Mouse (Mus musculus) embryonic facial prominence, embryonic 11.5 days (tissue): ENCODE measurements at regions not wholly inside any gene's neighbourhood (a gene's known extent, or its start where the extent isn't known, plus 50 kb on each side); places are given as distances from the start of the nearest gene placed in this dataset.
A peak's percentile ranks its signal among the peaks of the same experiment; 100 is the strongest.

ENCODE experiments used
- ATAC-seq: fragments of 200-750 bp; cut with Nextera tagmentation; replicated peaks from 2 replicates; pipeline ENCODE4 v1.8.0; 2017; ENCODE audit warnings: low read depth; ENCODE audit not compliant: insufficient number of reproducible peaks, low FRiP score, low TSS enrichment
- DNase-seq: peaks from one replicate; pipeline ENCODE4 v3.0.0-alpha.2; 2015; ENCODE audit warnings: low spot score
- H3K27ac ChIP-seq: fragments of 300-500 bp; sonication (generic); replicated peaks from 2 replicates; pipeline ENCODE4 v1.5.1; 2014; ENCODE audit warnings: mild to moderate bottlenecking, low read depth, low read length, control low read depth
- H3K27me3 ChIP-seq: fragments of 300-500 bp; sonication (generic); 2 replicates; pipeline ENCODE4 v1.6.1; 2014; ENCODE audit warnings: mild to moderate bottlenecking, low read length, moderate library complexity, mixed read lengths; ENCODE audit not compliant: control insufficient read depth, insufficient read depth
- H3K36me3 ChIP-seq: fragments of 300-500 bp; sonication (generic); replicated peaks from 2 replicates; pipeline ENCODE4 v1.6.1; 2014; ENCODE audit warnings: low read depth, mild to moderate bottlenecking, low read length, moderate library complexity, mixed read lengths; ENCODE audit not compliant: control insufficient read depth, insufficient read depth
- H3K4me1 ChIP-seq: fragments of 300-500 bp; sonication (generic); 2 replicates; pipeline ENCODE4 v1.6.1; 2014; ENCODE audit warnings: low read length, mixed read lengths; ENCODE audit not compliant: control insufficient read depth, insufficient read depth
- H3K4me2 ChIP-seq: fragments of 300-500 bp; sonication (generic); 2 replicates; pipeline ENCODE4 v1.6.1; 2014; ENCODE audit warnings: low read depth, mild to moderate bottlenecking, control low read depth, low read length, moderate library complexity
- H3K4me3 ChIP-seq: fragments of 300-500 bp; sonication (generic); 2 replicates; pipeline ENCODE4 v1.5.1; 2014; ENCODE audit warnings: low read depth, low read length, control low read depth
- H3K9ac ChIP-seq: fragments of 300-500 bp; sonication (generic); replicated peaks from 2 replicates; pipeline ENCODE4 v1.6.1; 2014; ENCODE audit warnings: mild to moderate bottlenecking, control low read depth, low read length
- H3K9me3 ChIP-seq: fragments of 300-500 bp; sonication (generic); replicated peaks from 2 replicates; pipeline ENCODE4 v1.6.1; 2016; ENCODE audit warnings: mild to moderate bottlenecking, low read length, inconsistent platforms, mixed read lengths; ENCODE audit not compliant: control insufficient read depth
- WGBS: fragments of 180-500 bp; shearing (Covaris S2); extraction: QIAGEN DNeasy Blood & Tissue Kit; methylation state at CpG from one replicate; pipeline ENCODE4 v1.1.7; 2014; 5-methylcytosine and 5-hydroxymethylcytosine counted together

DNA sequence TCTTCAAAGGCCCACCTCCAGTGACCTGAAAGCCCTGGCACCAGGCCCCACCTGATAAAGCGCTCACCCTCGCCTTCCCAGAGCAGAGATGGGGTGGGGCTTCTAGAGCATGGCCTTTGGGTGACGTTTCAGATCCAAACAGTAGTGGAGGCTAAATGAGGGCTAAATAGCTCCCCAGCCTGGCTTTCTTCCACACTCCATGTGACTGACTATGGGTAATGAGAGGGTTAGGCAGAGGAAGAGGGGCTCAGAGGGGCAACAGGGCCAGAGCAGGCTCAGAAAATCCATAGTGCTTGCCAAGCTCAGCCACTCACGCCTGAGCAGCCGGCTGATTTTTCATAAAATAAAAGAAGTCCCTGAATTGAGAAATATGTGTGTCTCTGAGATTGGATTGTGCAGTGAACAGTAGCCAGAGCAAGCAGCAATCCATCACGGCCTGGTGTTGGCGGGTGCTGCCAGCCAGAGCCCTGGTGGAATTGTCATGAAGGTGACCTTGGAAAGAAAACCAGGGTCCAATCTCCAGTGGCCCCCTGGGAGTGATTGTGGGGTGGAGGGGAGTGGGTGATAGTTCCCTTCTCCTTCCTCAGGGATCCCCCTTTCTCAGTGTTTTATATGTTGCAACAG, 128.9 kb downstream of the Dmrta2 start:
- Histone ChIP-seq H3K4me2 (no peak overlapping the region), H3K4me3 (no peak overlapping the region), H3K9me3 (no peaks in the 10 kb centered on the region), H3K4me1 (no peaks in the 10 kb centered on the region), H3K27ac (no peak overlapping the region), H3K27me3 (no peaks in the 10 kb centered on the region), H3K36me3 (no peaks in the 10 kb centered on the region), H3K9ac (no peak overlapping the region)
- WGBS = 84% methylated on average over 7 of the region's 7 CpGs
- DNase-seq = no peak
- ATAC-seq = no peak

DNA sequence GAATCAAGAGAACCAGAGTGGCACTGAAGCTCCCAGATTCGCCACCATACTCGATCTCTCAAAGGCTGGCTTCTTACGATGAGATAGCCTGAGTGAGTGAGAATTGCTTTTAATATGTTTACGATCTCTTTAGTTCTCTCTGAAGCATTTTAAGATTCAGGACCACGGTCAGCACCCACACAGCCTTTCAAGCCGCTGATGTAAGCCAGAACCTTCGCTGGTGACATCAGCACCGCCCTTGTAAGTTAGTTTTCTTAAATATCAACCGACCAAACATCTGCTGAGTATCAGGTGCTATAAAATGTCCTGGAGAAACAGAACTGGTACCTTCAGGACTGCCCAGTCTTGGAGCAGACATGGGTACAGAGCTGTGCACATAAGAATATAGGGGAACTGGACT, 141.6 kb downstream of the Dmrta2 start:
- peak; percentile 93 for DNase-seq
- ATAC-seq = no peak; the same call in 1 of the 2 replicates
- no peak overlapping the region for H3K4me3 ChIP-seq
- H3K36me3 ChIP-seq = no peaks in the 10 kb centered on the region
- no peaks in the 10 kb centered on the region for H3K4me1 ChIP-seq
- no peak overlapping the region for H3K4me2 ChIP-seq
- no peaks in the 10 kb centered on the region for H3K27me3 ChIP-seq
- no peaks in the 10 kb centered on the region for H3K9me3 ChIP-seq
- 31% methylated on average over 9 of the region's 9 CpGs for WGBS
- H3K27ac ChIP-seq = no peak overlapping the region
- H3K9ac ChIP-seq = no peak overlapping the region

DNA sequence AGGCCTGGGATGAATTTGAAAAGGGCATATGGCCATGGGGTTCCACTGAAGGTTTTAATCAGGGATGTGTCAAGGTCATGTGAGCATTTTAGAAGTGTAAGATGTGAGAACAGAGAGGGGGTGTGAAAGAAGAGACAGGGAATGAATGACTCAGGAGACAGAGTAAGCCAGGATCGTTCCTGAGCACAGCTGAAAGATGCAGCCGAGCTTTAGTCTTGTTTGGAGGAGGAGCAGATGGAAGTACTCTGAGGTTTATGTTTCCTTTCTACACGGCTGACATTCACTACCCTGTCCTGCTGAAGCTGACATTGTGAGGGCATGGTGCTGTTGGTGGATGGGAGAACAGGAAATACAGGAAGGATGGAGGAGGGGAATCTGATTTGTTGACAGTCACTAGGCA, 142.0 kb downstream of the Dmrta2 start:
- Histone ChIP-seq H3K9ac (no peak overlapping the region), H3K4me3 (no peak overlapping the region), H3K9me3 (no peaks in the 10 kb centered on the region), H3K27ac (no peak overlapping the region), H3K36me3 (no peaks in the 10 kb centered on the region), H3K27me3 (no peaks in the 10 kb centered on the region), H3K4me2 (no peak overlapping the region), H3K4me1 (no peaks in the 10 kb centered on the region)
- ATAC-seq (no peak), DNase-seq (no peak)
- 21% methylated on average over 3 of the region's 3 CpGs for WGBS

GRCm38 (mm10) chr4:110120761-110121160, 142.9 kb downstream of the Dmrta2 start:
- no peaks in the 10 kb centered on the region for H3K4me1 ChIP-seq
- peak; percentile 23 for DNase-seq

GRCm38 (mm10) chr4:110121447-110121846, 143.6 kb downstream of the Dmrta2 start:
- Histone ChIP-seq H3K4me1 (no peaks in the 10 kb centered on the region), H3K4me2 (no peak overlapping the region), H3K36me3 (no peaks in the 10 kb centered on the region), H3K4me3 (no peak overlapping the region), H3K9ac (no peak overlapping the region), H3K9me3 (no peaks in the 10 kb centered on the region), H3K27me3 (no peaks in the 10 kb centered on the region), H3K27ac (no peak overlapping the region)
- DNase-seq (no peak), ATAC-seq (no peak)
- 32% methylated on average over 5 of the region's 5 CpGs for WGBS

More at GRCm38 (mm10) chr4:110120761-110121160, 142.9 kb downstream of the Dmrta2 start:
- Histone ChIP-seq H3K36me3 (no peaks in the 10 kb centered on the region), H3K9ac (no peak overlapping the region), H3K9me3 (no peaks in the 10 kb centered on the region), H3K27ac (no peak overlapping the region), H3K4me2 (no peak overlapping the region), H3K4me3 (no peak overlapping the region), H3K27me3 (no peaks in the 10 kb centered on the region)
- no peak for ATAC-seq
- 73% methylated on average over 9 of the region's 9 CpGs for WGBS

DNA sequence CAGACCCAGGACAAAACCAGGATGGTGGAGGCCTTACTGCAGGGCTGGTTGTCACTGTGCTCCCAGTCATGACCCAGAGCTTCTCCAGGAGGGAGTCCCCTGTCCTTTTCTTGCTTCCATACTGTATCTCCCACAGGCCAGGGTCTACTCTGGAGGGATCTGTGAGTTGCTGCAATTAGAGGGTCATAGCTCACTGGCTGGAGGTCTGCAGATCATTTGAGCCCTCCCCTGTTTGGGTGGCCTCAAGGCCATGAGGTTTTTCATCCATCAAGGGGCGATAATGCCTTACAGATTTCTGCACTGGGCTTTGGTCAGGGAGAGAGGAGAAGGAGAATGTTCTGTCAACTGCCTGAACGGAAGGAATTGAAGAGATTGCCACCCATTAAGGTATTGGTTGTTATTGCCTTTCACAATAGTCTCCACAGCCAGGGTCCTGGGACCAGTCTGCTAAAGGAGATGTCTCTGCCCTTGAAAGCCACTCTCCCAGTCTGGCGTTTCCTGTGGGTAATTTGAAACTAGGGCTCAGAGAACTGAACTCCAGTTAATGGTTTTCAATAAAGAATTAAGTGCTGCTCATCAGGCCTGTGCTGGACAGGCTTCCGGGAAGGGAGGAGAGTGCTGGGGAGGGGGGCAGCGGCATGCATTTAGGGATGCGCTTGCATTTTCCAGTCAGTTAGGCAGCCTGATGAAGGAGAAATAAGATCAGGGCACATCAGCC, 147.4 kb downstream of the Dmrta2 start:
- Histone ChIP-seq H3K4me1 (no peaks in the 10 kb centered on the region), H3K9me3 (no peaks in the 10 kb centered on the region), H3K4me3 (no peak overlapping the region), H3K9ac (no peak overlapping the region), H3K36me3 (no peaks in the 10 kb centered on the region), H3K27me3 (no peaks in the 10 kb centered on the region), H3K4me2 (no peak overlapping the region), H3K27ac (no peak overlapping the region)
- ATAC-seq (peak; percentile 10; the same call in 1 of the 2 replicates), DNase-seq (peak; percentile 41)
- 14% methylated on average over 6 of the region's 6 CpGs for WGBS

GRCm38 (mm10) chr4:110127941-110128520, 150.2 kb downstream of the Dmrta2 start:
- no peaks in the 10 kb centered on the region for H3K9me3 ChIP-seq
- 57% methylated on average over 3 of the region's 3 CpGs for WGBS
- H3K4me1 ChIP-seq = no peaks in the 10 kb centered on the region
- no peak overlapping the region for H3K9ac ChIP-seq
- H3K27ac ChIP-seq = no peak overlapping the region
- H3K4me2 ChIP-seq = no peak overlapping the region
- H3K4me3 ChIP-seq = no peak overlapping the region
- H3K36me3 ChIP-seq = no peaks in the 10 kb centered on the region
- ATAC-seq (no peak; the same call in 1 of the 2 replicates), DNase-seq (no peak)
- H3K27me3 ChIP-seq = no peaks in the 10 kb centered on the region

- 0 out of 2 replicates have a peak, but pooled peaks cover 3% of the 10 kb centered on the region for H3K4me1 ChIP-seq
- WGBS = 7% methylated on average over 1 of the region's 1 CpGs
These were observed 151.1 kb downstream of the Dmrta2 start for GRCm38 (mm10) chr4:110128918-110129317.

More at GRCm38 (mm10) chr4:110128918-110129317, 151.1 kb downstream of the Dmrta2 start:
- H3K9ac ChIP-seq = no peak overlapping the region
- no peaks in the 10 kb centered on the region for H3K36me3 ChIP-seq
- DNase-seq (peak; percentile 84), ATAC-seq (no peak)
- no peak overlapping the region for H3K27ac ChIP-seq
- no peak overlapping the region for H3K4me3 ChIP-seq
- H3K27me3 ChIP-seq = no peaks in the 10 kb centered on the region
- no peaks in the 10 kb centered on the region for H3K9me3 ChIP-seq
- H3K4me2 ChIP-seq = no peak overlapping the region
